Mouse (Mus musculus): ENCODE results near the gene Slc24a3.

GRCm38 (mm10) chr2:145342956-145343355, 175.4 kb downstream of the Slc24a3 start:
- TF ChIP-seq CTCF (IDR thresholded peaks at IDR 0.05 in 2 of 3, conservative IDR thresholded peaks at IDR 0.05 in 1 of 3; ENCODE audit: control insufficient read depth in 1 of 3, insufficient read depth in 1 of 3, low read depth in 2 of 3, low read length in 3 of 3, poor library complexity in 1 of 3, severe bottlenecking in 1 of 3) (no peak), POLR2A (IDR thresholded peaks at IDR 0.05; ENCODE audit: control insufficient read depth in 1 of 2, insufficient read depth in 1 of 2, low read depth in 1 of 2, low read length in 2 of 2, poor library complexity in 1 of 2) (no peak), UBTF (IDR thresholded peaks at IDR 0.05; ENCODE audit: borderline replicate concordance, insufficient read depth, low read depth, low read length) (no peak), MAX (IDR thresholded peaks at IDR 0.05; ENCODE audit: low read length) (no peak), POLR2AphosphoS5 (IDR thresholded peaks at IDR 0.05; ENCODE audit: borderline replicate concordance, low read depth, low read length) (no peak), USF1 (IDR thresholded peaks at IDR 0.05; ENCODE audit: low read depth, low read length) (no peak), ZMIZ1 (IDR thresholded peaks at IDR 0.05; ENCODE audit: low read depth, low read length) (no peak), POLR2AphosphoS2 (IDR thresholded peaks at IDR 0.05; ENCODE audit: low read length) (no peak)
